Mouse (Mus musculus) cerebellum, adult 9-10 months (tissue): Measurements from ENCODE around the gene Olfr1209.

Source experiments
- DNase-seq: peaks from one replicate; pipeline ENCODE4 v3.0.0; 2022

Gene Olfr1209

GRCm38 (mm10) chr2:88915057-88915456 is at the start of gene Olfr1209:
Gene Olfr1209 (minus strand): TSS chr2:88915157.
- no peak for DNase-seq

GRCm38 (mm10) chr2:88953669-88954068 is 38.7 kb upstream of the Olfr1209 start, which contains the start of gene Olfr1212:
Gene Olfr1212 (plus strand): TSS chr2:88953969.
- DNase-seq, result no peak

GRCm38 (mm10) chr2:88938011-88938410 is 23.1 kb upstream of the Olfr1209 start, which contains the start of gene Olfr1211:
Gene Olfr1211 (minus strand): TSS chr2:88938111.
- DNase-seq, result no peak

- DNase-seq, result no peak
Observed at GRCm38 (mm10) chr2:88902211-88902610, 12.7 kb downstream of the Olfr1209 start, which contains the start of gene Olfr1208. Gene Olfr1208 (minus strand): TSS chr2:88902311.

GRCm38 (mm10) chr2:88862931-88863330 is 52.0 kb downstream of the Olfr1209 start, which contains the start of gene Olfr1206:
Gene Olfr1206 (plus strand): TSS chr2:88863231.
- DNase-seq, result no peak
